Mouse (Mus musculus): ENCODE data around the gene Cpox. TPM values are rescaled to one million over a fixed set of nuclear protein-coding genes. Genes with fewer than 3 reads are reported as not detected.
A peak's percentile ranks its signal among the peaks of the same experiment; 100 is the strongest.

Cpox gene
- polyA plus RNA-seq, 1 experiment from 2014 or later: 32.0 TPM

DNA sequence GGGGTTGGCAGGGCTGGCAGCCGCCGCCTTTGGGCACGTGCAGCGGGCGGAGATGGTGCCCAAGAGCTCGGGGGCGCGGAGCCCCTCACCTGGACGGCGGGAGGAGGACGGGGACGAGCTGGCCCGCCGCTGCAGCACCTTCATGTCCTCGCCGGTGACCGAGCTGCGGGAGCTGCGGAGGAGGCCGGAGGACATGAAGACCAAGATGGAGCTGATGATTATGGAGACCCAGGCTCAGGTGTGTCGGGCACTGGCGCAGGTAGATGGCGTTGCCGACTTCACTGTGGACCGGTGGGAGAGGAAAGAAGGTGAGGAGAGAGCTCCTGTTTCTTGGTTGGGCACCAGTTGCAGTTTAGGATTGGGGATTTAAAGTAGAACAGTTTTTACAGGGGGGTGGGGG is 551 bp downstream of the Cpox start:
- no peak; the same call in none of the 2 replicates for ATAC-seq (replicated peaks; ENCODE audit: insufficient number of reproducible peaks, insufficient read depth, low FRiP score, low read depth)
- no peaks in the 10 kb centered on the region for H3K27me3 ChIP-seq
- peak overlapping the region; percentile 77 for H3K4me3 ChIP-seq
- H3K9me3 ChIP-seq (replicated peaks): no peaks in the 10 kb centered on the region
- H3K9ac ChIP-seq: peak overlapping the region; percentile 78
- WGBS: 0% methylated on average over 25 of the region's 25 CpGs
- H3K27ac ChIP-seq: peak overlapping the region; percentile 89
- peaks cover 24% of the 10 kb centered on the region for H3K36me3 ChIP-seq
- peaks cover 22% of the 10 kb centered on the region for H3K4me1 ChIP-seq (replicated peaks)
- peak overlapping the region; percentile 85 for H3K4me2 ChIP-seq

DNA sequence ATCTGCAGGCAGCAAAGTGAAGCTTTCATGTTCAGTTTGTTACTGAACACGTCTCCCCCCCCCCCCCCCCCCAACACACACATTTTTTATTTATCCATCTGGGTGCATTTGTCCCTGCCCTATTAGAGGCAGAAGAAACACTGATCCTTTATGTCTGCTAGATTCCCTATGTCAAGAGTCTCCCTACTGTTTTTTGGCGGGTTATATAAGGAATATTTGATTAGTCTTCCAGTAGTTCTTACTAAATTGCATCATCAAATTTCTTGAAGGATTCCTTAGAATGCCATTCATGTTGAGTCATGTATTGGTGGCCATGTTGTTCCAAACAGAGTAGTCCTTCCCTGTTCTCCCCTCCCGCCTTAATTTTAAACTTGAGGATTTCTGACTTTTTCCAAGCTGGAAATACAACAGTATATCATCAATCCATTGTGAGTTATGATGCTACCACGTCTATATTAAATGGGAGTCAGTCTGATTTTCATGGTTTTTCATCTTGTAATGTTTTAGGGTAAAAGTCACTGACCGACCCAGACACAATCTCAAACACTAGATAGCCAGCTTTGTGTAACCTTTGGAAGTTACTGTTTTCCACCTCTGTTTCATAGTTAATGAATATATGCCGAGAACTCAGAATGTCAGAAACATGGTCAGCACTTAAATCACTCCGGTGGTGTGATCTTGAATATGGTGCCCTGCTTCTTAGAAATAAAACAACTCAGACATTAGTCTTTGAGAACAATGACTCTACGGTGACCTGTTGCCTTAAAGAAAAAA is 1.3 kb downstream of the Cpox start:
- Histone ChIP-seq H3K4me3 (peak overlapping the region; percentile 77), H3K9me3 (replicated peaks) (no peaks in the 10 kb centered on the region), H3K27me3 (no peaks in the 10 kb centered on the region), H3K9ac (peak overlapping the region; percentile 78; the same call in 1 of the 2 replicates), H3K4me2 (peak overlapping the region; percentile 85), H3K36me3 (peaks cover 31% of the 10 kb centered on the region), H3K27ac (no peak overlapping the region), H3K4me1 (replicated peaks) (peaks cover 22% of the 10 kb centered on the region)
- 66% methylated on average over 8 of the region's 8 CpGs for WGBS
- no peak for ATAC-seq (replicated peaks; ENCODE audit: insufficient number of reproducible peaks, insufficient read depth, low FRiP score, low read depth)

DNA sequence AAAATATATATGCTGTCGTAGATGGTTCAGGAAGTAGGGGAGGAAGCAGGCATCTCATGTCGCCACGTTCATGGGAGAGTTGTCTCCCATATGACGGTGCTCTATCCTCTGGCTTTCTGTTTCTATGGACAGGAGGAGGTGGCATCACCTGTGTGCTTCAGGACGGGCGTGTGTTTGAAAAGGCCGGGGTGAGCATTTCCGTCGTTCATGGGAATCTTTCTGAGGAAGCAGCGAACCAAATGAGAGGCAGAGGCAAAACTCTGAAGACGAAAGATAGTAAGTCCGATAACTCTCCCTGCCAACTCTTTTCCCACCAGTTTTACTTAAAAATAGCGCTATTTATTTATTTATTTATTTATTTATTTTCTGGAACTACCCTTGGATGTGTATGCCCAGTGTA is 2.3 kb downstream of the Cpox start:
- Histone ChIP-seq H3K9me3 (replicated peaks) (no peaks in the 10 kb centered on the region), H3K4me3 (no peak overlapping the region), H3K27me3 (no peaks in the 10 kb centered on the region), H3K4me1 (replicated peaks) (peaks cover 25% of the 10 kb centered on the region), H3K9ac (no peak overlapping the region), H3K4me2 (no peak overlapping the region), H3K27ac (no peak overlapping the region), H3K36me3 (peaks cover 35% of the 10 kb centered on the region)
- no peak for ATAC-seq (replicated peaks; ENCODE audit: insufficient number of reproducible peaks, insufficient read depth, low FRiP score, low read depth)
- WGBS: 85% methylated on average over 13 of the region's 13 CpGs

DNA sequence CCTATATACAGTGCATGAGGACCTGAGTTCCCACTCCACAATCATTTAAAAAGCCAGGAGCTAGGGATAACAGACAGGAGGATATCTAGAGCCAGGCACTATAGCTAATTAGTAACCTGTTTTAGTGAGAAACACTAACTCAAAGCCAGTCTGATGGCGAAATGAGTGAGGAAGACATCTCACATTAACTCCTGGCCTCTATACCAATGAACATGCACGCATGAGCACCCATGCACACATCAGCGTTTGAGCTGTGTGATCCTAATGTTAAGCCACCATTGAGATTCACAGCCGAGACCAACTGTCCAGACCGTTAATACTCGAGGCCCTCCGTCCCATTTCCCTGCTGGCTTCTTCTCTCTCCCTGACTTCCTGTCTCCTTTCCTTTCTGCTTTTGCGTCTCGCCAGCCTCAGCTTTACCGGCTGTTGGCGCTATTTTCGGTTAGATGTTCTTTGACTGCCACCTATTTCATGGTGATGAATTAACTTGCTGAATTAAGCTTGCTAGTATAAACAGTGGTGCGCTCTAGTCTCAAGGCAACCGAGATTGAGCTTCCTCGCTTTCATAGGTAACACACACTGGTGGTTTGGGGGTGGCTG is 3.8 kb downstream of the Cpox start:
- Histone ChIP-seq H3K36me3 (peaks cover 44% of the 10 kb centered on the region), H3K27ac (no peak overlapping the region), H3K9ac (no peak overlapping the region), H3K4me3 (no peak overlapping the region), H3K4me1 (replicated peaks) (peaks cover 19% of the 10 kb centered on the region), H3K27me3 (no peaks in the 10 kb centered on the region), H3K9me3 (replicated peaks) (no peaks in the 10 kb centered on the region), H3K4me2 (no peak overlapping the region)
- no peak for ATAC-seq (replicated peaks; ENCODE audit: insufficient number of reproducible peaks, insufficient read depth, low FRiP score, low read depth)
- WGBS: 93% methylated on average over 15 of the region's 15 CpGs

DNA sequence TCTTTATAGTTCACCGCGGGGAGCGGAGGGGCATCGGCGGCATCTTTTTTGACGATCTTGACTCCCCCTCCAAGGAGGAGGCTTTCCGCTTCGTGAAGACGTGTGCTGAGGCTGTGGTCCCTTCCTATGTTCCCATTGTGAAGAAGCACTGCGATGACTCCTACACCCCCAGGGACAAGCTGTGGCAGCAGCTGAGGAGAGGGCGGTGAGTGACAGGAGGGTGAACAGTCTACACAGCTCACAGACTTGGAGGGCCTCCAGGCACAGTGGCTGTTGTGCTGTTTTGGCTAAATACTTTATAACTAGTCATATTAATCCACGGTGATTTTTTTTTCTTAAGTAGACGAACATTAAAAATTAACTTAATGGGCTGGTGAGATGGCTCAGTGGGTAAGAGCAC is 5.2 kb downstream of the Cpox start:
- Histone ChIP-seq H3K4me1 (replicated peaks) (peaks cover 8% of the 10 kb centered on the region), H3K9me3 (replicated peaks) (no peaks in the 10 kb centered on the region), H3K4me3 (no peak overlapping the region), H3K9ac (no peak overlapping the region), H3K36me3 (peaks cover 44% of the 10 kb centered on the region), H3K27me3 (no peaks in the 10 kb centered on the region), H3K4me2 (no peak overlapping the region), H3K27ac (no peak overlapping the region)
- ATAC-seq (replicated peaks; ENCODE audit: insufficient number of reproducible peaks, insufficient read depth, low FRiP score, low read depth): no peak
- 93% methylated on average over 13 of the region's 13 CpGs for WGBS

DNA sequence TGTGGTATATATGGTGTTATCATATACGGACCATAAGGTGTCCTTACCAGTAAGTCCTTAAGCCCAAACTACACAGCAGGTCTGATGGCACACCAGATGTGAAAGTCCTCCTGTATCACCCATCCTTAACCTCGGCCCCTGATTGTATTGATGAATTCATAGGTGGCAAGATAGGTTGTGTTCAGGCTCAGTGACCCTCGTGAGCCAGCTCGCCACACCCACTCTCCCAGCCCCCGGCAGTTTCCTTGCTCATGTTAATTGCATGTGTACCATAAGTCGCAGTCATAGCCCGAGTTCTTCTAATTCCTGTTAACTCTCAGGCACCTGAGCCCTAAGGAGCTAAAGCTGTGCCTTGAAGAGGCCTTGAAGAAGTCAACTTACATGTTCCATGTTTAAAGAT is 6.1 kb downstream of the Cpox start:
- no peak overlapping the region for H3K9ac ChIP-seq
- H3K4me2 ChIP-seq: no peak overlapping the region
- H3K9me3 ChIP-seq (replicated peaks): no peaks in the 10 kb centered on the region
- WGBS: 78% methylated on average over 7 of the region's 7 CpGs
- H3K27ac ChIP-seq: no peak overlapping the region
- H3K27me3 ChIP-seq: no peaks in the 10 kb centered on the region
- H3K4me3 ChIP-seq: no peak overlapping the region
- peaks cover 7% of the 10 kb centered on the region for H3K4me1 ChIP-seq (replicated peaks)
- peaks cover 49% of the 10 kb centered on the region for H3K36me3 ChIP-seq
- ATAC-seq (replicated peaks; ENCODE audit: insufficient number of reproducible peaks, insufficient read depth, low FRiP score, low read depth): no peak

DNA sequence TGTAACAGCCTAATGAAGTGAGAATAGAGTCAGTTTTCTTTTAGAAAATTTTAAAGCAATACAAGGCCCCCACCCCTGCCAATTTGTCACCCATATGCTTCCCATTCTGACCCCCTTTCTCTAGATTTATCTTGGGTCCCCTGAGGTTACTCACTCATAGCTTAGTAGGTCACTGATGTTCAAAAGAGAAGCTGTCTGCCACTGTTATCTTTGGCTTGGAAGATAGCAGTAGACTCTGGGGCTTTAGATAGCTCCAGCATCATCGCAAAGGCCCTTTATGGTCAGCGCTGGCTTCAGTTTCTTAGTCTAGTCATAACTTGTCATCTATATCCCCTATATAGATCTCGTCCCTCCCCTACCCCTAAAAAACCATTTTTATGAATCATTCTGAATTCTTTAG is 6.5 kb downstream of the Cpox start:
- no peak overlapping the region for H3K9ac ChIP-seq
- H3K9me3 ChIP-seq (replicated peaks): no peaks in the 10 kb centered on the region
- H3K4me1 ChIP-seq (replicated peaks): peaks cover 2% of the 10 kb centered on the region; the same call in 1 of the 2 replicates
- no peak overlapping the region for H3K4me2 ChIP-seq
- no peak overlapping the region for H3K27ac ChIP-seq
- 56% methylated on average over 3 of the region's 3 CpGs for WGBS
- ATAC-seq (replicated peaks; ENCODE audit: insufficient number of reproducible peaks, insufficient read depth, low FRiP score, low read depth): no peak
- no peak overlapping the region for H3K4me3 ChIP-seq
- H3K27me3 ChIP-seq: no peaks in the 10 kb centered on the region
- peaks cover 54% of the 10 kb centered on the region for H3K36me3 ChIP-seq

DNA sequence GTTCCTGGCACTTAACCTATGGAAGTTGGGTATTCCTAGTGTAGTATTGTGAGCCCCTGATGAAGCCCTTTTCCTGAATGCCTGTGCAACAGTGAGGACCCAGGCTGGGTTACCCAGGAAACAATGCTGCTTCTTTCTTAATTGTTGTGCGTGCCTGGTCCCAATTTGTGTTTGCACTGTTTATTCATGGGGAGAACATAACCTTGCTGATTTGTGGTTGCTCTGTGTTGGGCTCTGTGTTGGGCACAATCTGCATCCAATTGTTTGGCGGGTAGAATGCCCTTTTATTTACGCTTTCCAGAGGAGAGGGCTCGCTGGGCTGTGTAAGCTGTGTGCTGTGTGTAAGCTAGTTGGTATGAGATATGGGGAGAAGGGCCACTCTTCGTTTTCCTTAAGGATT is 7.4 kb downstream of the Cpox start:
- no peak for ATAC-seq (replicated peaks; ENCODE audit: insufficient number of reproducible peaks, insufficient read depth, low FRiP score, low read depth)
- H3K4me3 ChIP-seq: no peak overlapping the region
- H3K27ac ChIP-seq: no peak overlapping the region
- H3K4me2 ChIP-seq: no peak overlapping the region
- H3K27me3 ChIP-seq: no peaks in the 10 kb centered on the region
- H3K36me3 ChIP-seq: peaks cover 54% of the 10 kb centered on the region
- H3K9ac ChIP-seq: no peak overlapping the region
- peaks cover 2% of the 10 kb centered on the region; the same call in 1 of the 2 replicates for H3K4me1 ChIP-seq (replicated peaks)
- no peaks in the 10 kb centered on the region for H3K9me3 ChIP-seq (replicated peaks)
- 86% methylated on average over 5 of the region's 5 CpGs for WGBS

DNA sequence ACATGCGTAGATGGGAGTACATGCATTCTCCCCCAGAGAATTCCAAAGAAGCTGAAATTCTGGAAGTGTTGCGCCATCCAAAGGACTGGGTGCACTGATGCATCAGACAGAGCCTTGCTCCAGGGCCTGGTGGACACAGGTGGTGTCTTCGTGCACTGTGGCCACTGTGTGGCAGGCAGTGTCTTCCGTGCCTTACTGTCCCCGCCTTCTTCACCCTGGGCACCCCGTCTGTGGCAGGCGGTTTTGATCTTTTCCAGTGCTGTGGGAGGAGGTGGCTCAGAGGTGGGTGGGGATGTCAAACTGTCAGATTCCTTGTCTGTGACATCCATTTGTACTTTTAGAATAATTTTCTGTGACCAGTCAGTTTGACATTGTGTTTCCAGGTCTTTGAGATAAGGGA is 8.6 kb downstream of the Cpox start:
- Histone ChIP-seq H3K4me2 (no peak overlapping the region), H3K4me1 (replicated peaks) (peaks cover 2% of the 10 kb centered on the region; the same call in 1 of the 2 replicates), H3K4me3 (no peak overlapping the region), H3K27ac (no peak overlapping the region), H3K9me3 (replicated peaks) (no peaks in the 10 kb centered on the region), H3K9ac (no peak overlapping the region), H3K36me3 (peaks cover 47% of the 10 kb centered on the region), H3K27me3 (no peaks in the 10 kb centered on the region)
- WGBS: 54% methylated on average over 7 of the region's 7 CpGs
- ATAC-seq (replicated peaks; ENCODE audit: insufficient number of reproducible peaks, insufficient read depth, low FRiP score, low read depth): no peak

DNA sequence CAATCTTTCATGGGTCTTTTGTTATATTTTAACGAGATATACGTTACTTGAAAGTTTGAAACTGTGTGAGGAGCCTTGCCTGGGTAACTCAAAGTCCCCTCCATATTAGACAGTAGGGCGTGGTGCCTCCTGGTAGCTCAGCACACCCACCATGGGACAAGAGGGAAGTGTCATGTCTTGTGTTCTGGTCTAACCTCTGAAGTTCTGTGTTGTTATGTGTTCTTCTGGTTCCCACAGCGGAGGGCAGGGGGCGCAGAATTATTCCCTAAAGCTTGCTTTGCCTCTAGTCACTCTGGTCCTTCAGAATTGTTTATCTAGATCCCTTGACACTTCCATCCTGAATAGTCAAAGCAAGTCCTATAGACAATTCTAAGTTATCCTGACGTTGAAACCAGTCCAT is 12.0 kb downstream of the Cpox start:
- Histone ChIP-seq H3K36me3 (peaks cover 23% of the 10 kb centered on the region), H3K4me3 (no peak overlapping the region), H3K4me1 (replicated peaks) (peaks cover 9% of the 10 kb centered on the region), H3K27me3 (no peaks in the 10 kb centered on the region), H3K4me2 (no peak overlapping the region), H3K9me3 (replicated peaks) (no peaks in the 10 kb centered on the region), H3K9ac (no peak overlapping the region), H3K27ac (no peak overlapping the region)
- ATAC-seq (replicated peaks; ENCODE audit: insufficient number of reproducible peaks, insufficient read depth, low FRiP score, low read depth): no peak
- WGBS: 91% methylated on average over 6 of the region's 6 CpGs

DNA sequence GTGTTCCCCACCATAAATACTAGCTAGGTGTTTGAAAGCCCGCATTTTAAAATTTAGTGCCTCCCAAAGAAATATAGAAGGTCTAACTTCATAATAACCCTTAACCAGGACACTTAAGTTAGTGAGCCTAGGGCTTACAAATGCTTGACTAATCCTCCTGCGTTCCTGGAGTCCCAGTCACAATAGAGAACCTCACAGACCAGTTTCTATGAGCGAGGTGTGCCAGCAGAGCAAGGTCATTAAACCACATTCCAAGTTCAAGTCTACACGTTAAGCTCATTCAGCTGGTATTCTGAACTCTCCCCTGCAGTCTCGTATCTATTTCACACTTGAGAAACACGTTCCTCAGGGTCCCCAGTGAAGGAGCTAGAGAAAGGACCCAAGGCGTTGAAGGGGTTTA is 12.8 kb downstream of the Cpox start:
- H3K4me3 ChIP-seq: no peak overlapping the region
- H3K27ac ChIP-seq: no peak overlapping the region
- no peaks in the 10 kb centered on the region for H3K9me3 ChIP-seq (replicated peaks)
- WGBS: 68% methylated on average over 7 of the region's 7 CpGs
- H3K4me2 ChIP-seq: no peak overlapping the region
- H3K27me3 ChIP-seq: no peaks in the 10 kb centered on the region
- H3K9ac ChIP-seq: no peak overlapping the region
- peaks cover 9% of the 10 kb centered on the region for H3K4me1 ChIP-seq (replicated peaks)
- peaks cover 17% of the 10 kb centered on the region for H3K36me3 ChIP-seq
- no peak for ATAC-seq (replicated peaks; ENCODE audit: insufficient number of reproducible peaks, insufficient read depth, low FRiP score, low read depth)

DNA sequence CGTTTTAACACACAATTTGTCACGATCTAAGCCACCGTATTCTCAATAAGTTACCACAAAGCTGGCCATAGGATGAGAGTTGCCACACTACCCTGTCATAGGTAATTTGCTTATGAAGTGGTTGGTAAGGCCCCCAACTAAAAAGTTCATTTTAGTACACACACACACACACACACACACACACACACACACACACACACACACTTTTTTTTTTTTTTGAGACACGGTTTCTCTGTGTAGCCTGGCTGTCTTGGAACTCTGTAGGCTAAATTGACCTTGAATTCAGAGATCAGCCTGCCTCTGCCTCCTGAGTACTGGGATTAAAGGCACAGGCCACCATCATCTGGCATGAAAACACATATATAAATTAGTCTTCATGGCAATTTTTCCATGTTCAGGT is 13.8 kb downstream of the Cpox start:
- peaks cover 9% of the 10 kb centered on the region; the same call in 1 of the 2 replicates for H3K4me1 ChIP-seq (replicated peaks)
- 90% methylated on average over 4 of the region's 4 CpGs for WGBS

More for the DNA sequence above, 13.8 kb downstream of the Cpox start:
- Histone ChIP-seq H3K4me2 (no peak overlapping the region), H3K9ac (no peak overlapping the region), H3K4me3 (no peak overlapping the region), H3K27me3 (no peaks in the 10 kb centered on the region), H3K36me3 (peaks cover 11% of the 10 kb centered on the region; the same call in 1 of the 2 replicates), H3K27ac (no peak overlapping the region), H3K9me3 (replicated peaks) (no peaks in the 10 kb centered on the region)
- ATAC-seq (replicated peaks; ENCODE audit: insufficient number of reproducible peaks, insufficient read depth, low FRiP score, low read depth): no peak

Data from heart, embryonic 15.5 days (tissue).